Mouse (Mus musculus) cortical plate, adult 2 months (tissue): ENCODE measurements around the gene Map3k20.

Experiments used
- CTCF ChIP-seq: fragments of 200-500 bp; IDR thresholded peaks from 2 replicates; pipeline ENCODE4 v1.5.1; 2011; ENCODE audit warnings: mild to moderate bottlenecking, control low read depth, low read length; ENCODE audit not compliant: insufficient read depth; ENCODE audit errors: extremely low read depth
- POLR2A ChIP-seq: fragments of 200-500 bp; IDR thresholded peaks from 2 replicates; pipeline ENCODE4 v1.6.1; 2011; ENCODE audit warnings: mild to moderate bottlenecking, low read length, control low read depth; ENCODE audit not compliant: insufficient read depth; ENCODE audit errors: extremely low read depth

DNA sequence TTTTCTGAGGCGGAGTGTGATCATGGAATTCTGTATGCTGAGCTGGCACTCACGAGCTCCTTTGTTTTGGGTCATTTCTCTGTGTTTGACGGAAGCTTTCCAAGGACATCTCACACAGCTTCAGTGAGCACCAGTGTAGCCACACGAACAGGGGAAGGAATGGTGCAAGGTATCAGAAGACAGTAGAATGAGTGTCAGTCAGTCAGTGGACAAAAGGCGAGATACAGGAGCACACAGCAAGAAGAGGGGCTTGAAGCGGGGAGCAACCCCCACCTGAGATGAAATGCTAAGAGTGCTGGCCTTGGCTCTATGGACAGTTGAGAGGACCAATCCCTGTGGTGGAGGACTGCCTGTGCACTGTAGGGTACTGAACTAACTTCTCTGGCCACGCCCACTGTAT, 44.7 kb upstream of the Map3k20 start:
- TF ChIP-seq POLR2A = no peak
- no peak for TF ChIP-seq CTCF
